Mouse (Mus musculus): ENCODE measurements around the gene Gm42421. TPM values are rescaled to one million over a fixed set of nuclear protein-coding genes. Genes with fewer than 3 reads are reported as not detected.

Gene Gm42421
- polyA plus RNA-seq, 1 experiment from 2014 or later: 1.3 TPM

GRCm38 (mm10) chr5:143957101-143957500 is 29.1 kb downstream of the Gm42421 start:
- Histone ChIP-seq H3K9ac (ENCODE audit: low read length) (no peak overlapping the region), H3K4me3 (ENCODE audit: low read depth, low read length) (no peak overlapping the region), H3K4me1 (ENCODE audit: control insufficient read depth, insufficient read depth, low read length) (no peaks in the 10 kb centered on the region), H3K36me3 (ENCODE audit: control insufficient read depth, insufficient read depth, low read length) (no peaks in the 10 kb centered on the region), H3K9me3 (replicated peaks; ENCODE audit: control insufficient read depth, low read length) (no peaks in the 10 kb centered on the region), H3K4me2 (ENCODE audit: low read length) (no peak overlapping the region), H3K27me3 (replicated peaks; ENCODE audit: control insufficient read depth, insufficient read depth, low read length) (no peaks in the 10 kb centered on the region), H3K27ac (ENCODE audit: low read depth, low read length) (no peak overlapping the region)
- ATAC-seq: no peak
- no peak for DNase-seq (ENCODE audit: low spot score)
- 91% methylated on average over 6 of the region's 6 CpGs for WGBS

GRCm38 (mm10) chr5:143959551-143959950 is 31.6 kb downstream of the Gm42421 start:
- no peak overlapping the region for H3K4me2 ChIP-seq (ENCODE audit: low read length)
- WGBS: 95% methylated on average over 11 of the region's 11 CpGs
- H3K27me3 ChIP-seq (replicated peaks; ENCODE audit: control insufficient read depth, insufficient read depth, low read length): no peaks in the 10 kb centered on the region
- H3K9ac ChIP-seq (ENCODE audit: low read length): no peak overlapping the region
- no peak overlapping the region for H3K4me3 ChIP-seq (ENCODE audit: low read depth, low read length)
- ATAC-seq (no peak), DNase-seq (ENCODE audit: low spot score) (no peak)
- H3K36me3 ChIP-seq (ENCODE audit: control insufficient read depth, insufficient read depth, low read length): no peaks in the 10 kb centered on the region
- H3K27ac ChIP-seq (ENCODE audit: low read depth, low read length): no peak overlapping the region
- H3K4me1 ChIP-seq (ENCODE audit: control insufficient read depth, insufficient read depth, low read length): no peaks in the 10 kb centered on the region
- no peaks in the 10 kb centered on the region for H3K9me3 ChIP-seq (replicated peaks; ENCODE audit: control insufficient read depth, low read length)

- 87% methylated on average over 8 of the region's 8 CpGs for WGBS
- no peak for ATAC-seq
- no peak overlapping the region for H3K27ac ChIP-seq (ENCODE audit: low read depth, low read length)
Measured at GRCm38 (mm10) chr5:143961176-143961575, 33.2 kb downstream of the Gm42421 start.

GRCm38 (mm10) chr5:143965586-143966345 is 37.8 kb downstream of the Gm42421 start:
- Histone ChIP-seq H3K27me3 (replicated peaks; ENCODE audit: control insufficient read depth, insufficient read depth, low read length) (no peaks in the 10 kb centered on the region), H3K9me3 (replicated peaks; ENCODE audit: control insufficient read depth, low read length) (no peaks in the 10 kb centered on the region), H3K4me2 (ENCODE audit: low read length) (no peak overlapping the region), H3K4me3 (ENCODE audit: low read depth, low read length) (no peak overlapping the region), H3K9ac (ENCODE audit: low read length) (no peak overlapping the region), H3K36me3 (ENCODE audit: control insufficient read depth, insufficient read depth, low read length) (no peaks in the 10 kb centered on the region), H3K27ac (ENCODE audit: low read depth, low read length) (no peak overlapping the region), H3K4me1 (ENCODE audit: control insufficient read depth, insufficient read depth, low read length) (no peaks in the 10 kb centered on the region)
- WGBS: 92% methylated on average over 12 of the region's 12 CpGs
- DNase-seq (ENCODE audit: low spot score) (no peak), ATAC-seq (no peak)

More at GRCm38 (mm10) chr5:143961176-143961575, 33.2 kb downstream of the Gm42421 start:
- no peaks in the 10 kb centered on the region for H3K9me3 ChIP-seq (replicated peaks; ENCODE audit: control insufficient read depth, low read length)
- H3K4me2 ChIP-seq (ENCODE audit: low read length): no peak overlapping the region
- H3K27me3 ChIP-seq (replicated peaks; ENCODE audit: control insufficient read depth, insufficient read depth, low read length): no peaks in the 10 kb centered on the region
- no peaks in the 10 kb centered on the region for H3K4me1 ChIP-seq (ENCODE audit: control insufficient read depth, insufficient read depth, low read length)
- no peak for DNase-seq (ENCODE audit: low spot score)
- H3K4me3 ChIP-seq (ENCODE audit: low read depth, low read length): no peak overlapping the region
- H3K9ac ChIP-seq (ENCODE audit: low read length): no peak overlapping the region
- no peaks in the 10 kb centered on the region for H3K36me3 ChIP-seq (ENCODE audit: control insufficient read depth, insufficient read depth, low read length)

GRCm38 (mm10) chr5:143966671-143967070 is 38.7 kb downstream of the Gm42421 start:
- Histone ChIP-seq H3K4me3 (ENCODE audit: low read depth, low read length) (no peak overlapping the region), H3K4me1 (ENCODE audit: control insufficient read depth, insufficient read depth, low read length) (no peaks in the 10 kb centered on the region), H3K27me3 (replicated peaks; ENCODE audit: control insufficient read depth, insufficient read depth, low read length) (no peaks in the 10 kb centered on the region), H3K36me3 (ENCODE audit: control insufficient read depth, insufficient read depth, low read length) (no peaks in the 10 kb centered on the region), H3K9me3 (replicated peaks; ENCODE audit: control insufficient read depth, low read length) (no peaks in the 10 kb centered on the region), H3K4me2 (ENCODE audit: low read length) (no peak overlapping the region), H3K9ac (ENCODE audit: low read length) (no peak overlapping the region), H3K27ac (ENCODE audit: low read depth, low read length) (no peak overlapping the region)
- DNase-seq (ENCODE audit: low spot score) (no peak), ATAC-seq (no peak)
- 93% methylated on average over 12 of the region's 12 CpGs for WGBS

GRCm38 (mm10) chr5:143972628-143973027 is 44.7 kb downstream of the Gm42421 start:
- H3K9me3 ChIP-seq (replicated peaks; ENCODE audit: control insufficient read depth, low read length): no peaks in the 10 kb centered on the region
- H3K9ac ChIP-seq (ENCODE audit: low read length): no peak overlapping the region
- H3K4me2 ChIP-seq (ENCODE audit: low read length): no peak overlapping the region
- H3K36me3 ChIP-seq (ENCODE audit: control insufficient read depth, insufficient read depth, low read length): no peaks in the 10 kb centered on the region
- ATAC-seq (no peak), DNase-seq (ENCODE audit: low spot score) (no peak)
- H3K27me3 ChIP-seq (replicated peaks; ENCODE audit: control insufficient read depth, insufficient read depth, low read length): no peaks in the 10 kb centered on the region
- no peaks in the 10 kb centered on the region for H3K4me1 ChIP-seq (ENCODE audit: control insufficient read depth, insufficient read depth, low read length)
- whole genome bisulfite sequencing: 85% methylated on average over 3 of the region's 3 CpGs
- no peak overlapping the region for H3K27ac ChIP-seq (ENCODE audit: low read depth, low read length)
- H3K4me3 ChIP-seq (ENCODE audit: low read depth, low read length): no peak overlapping the region

- H3K4me1 ChIP-seq (ENCODE audit: control insufficient read depth, insufficient read depth, low read length): no peaks in the 10 kb centered on the region
- no peak overlapping the region for H3K27ac ChIP-seq (ENCODE audit: low read depth, low read length)
- no peaks in the 10 kb centered on the region for H3K9me3 ChIP-seq (replicated peaks; ENCODE audit: control insufficient read depth, low read length)
- DNase-seq (ENCODE audit: low spot score): peak; percentile 67
- ATAC-seq: peak; percentile 60; the same call in 1 of the 2 replicates
- H3K36me3 ChIP-seq (ENCODE audit: control insufficient read depth, insufficient read depth, low read length): no peaks in the 10 kb centered on the region
- H3K4me2 ChIP-seq (ENCODE audit: low read length): no peak overlapping the region
- no peak overlapping the region for H3K4me3 ChIP-seq (ENCODE audit: low read depth, low read length)
- 51% methylated on average over 4 of the region's 4 CpGs for WGBS
- no peaks in the 10 kb centered on the region for H3K27me3 ChIP-seq (replicated peaks; ENCODE audit: control insufficient read depth, insufficient read depth, low read length)
- H3K9ac ChIP-seq (ENCODE audit: low read length): no peak overlapping the region
Measured at GRCm38 (mm10) chr5:143974931-143975630, 47.1 kb downstream of the Gm42421 start.

- no peak overlapping the region for H3K9ac ChIP-seq (ENCODE audit: low read length)
- 49% methylated on average over 2 of the region's 2 CpGs for WGBS
- ATAC-seq: 0 out of 2 replicates have a peak, but pooled peaks have one; percentile 10
Measured at GRCm38 (mm10) chr5:143975631-143975933, 47.6 kb downstream of the Gm42421 start.

GRCm38 (mm10) chr5:143976232-143976631 is 48.3 kb downstream of the Gm42421 start:
- H3K9ac ChIP-seq (ENCODE audit: low read length): no peak overlapping the region
- WGBS: 88% methylated on average over 11 of the region's 11 CpGs

More at GRCm38 (mm10) chr5:143975631-143975933, 47.6 kb downstream of the Gm42421 start:
- H3K9me3 ChIP-seq (replicated peaks; ENCODE audit: control insufficient read depth, low read length): no peaks in the 10 kb centered on the region
- H3K4me3 ChIP-seq (ENCODE audit: low read depth, low read length): no peak overlapping the region
- H3K36me3 ChIP-seq (ENCODE audit: control insufficient read depth, insufficient read depth, low read length): no peaks in the 10 kb centered on the region
- H3K4me1 ChIP-seq (ENCODE audit: control insufficient read depth, insufficient read depth, low read length): no peaks in the 10 kb centered on the region
- no peaks in the 10 kb centered on the region for H3K27me3 ChIP-seq (replicated peaks; ENCODE audit: control insufficient read depth, insufficient read depth, low read length)
- no peak for DNase-seq (ENCODE audit: low spot score)
- H3K27ac ChIP-seq (ENCODE audit: low read depth, low read length): no peak overlapping the region
- no peak overlapping the region for H3K4me2 ChIP-seq (ENCODE audit: low read length)

More at GRCm38 (mm10) chr5:143976232-143976631, 48.3 kb downstream of the Gm42421 start:
- ATAC-seq: no peak
- no peaks in the 10 kb centered on the region for H3K9me3 ChIP-seq (replicated peaks; ENCODE audit: control insufficient read depth, low read length)
- H3K4me2 ChIP-seq (ENCODE audit: low read length): no peak overlapping the region
- no peaks in the 10 kb centered on the region for H3K4me1 ChIP-seq (ENCODE audit: control insufficient read depth, insufficient read depth, low read length)
- H3K36me3 ChIP-seq (ENCODE audit: control insufficient read depth, insufficient read depth, low read length): no peaks in the 10 kb centered on the region
- DNase-seq (ENCODE audit: low spot score): no peak
- H3K27ac ChIP-seq (ENCODE audit: low read depth, low read length): no peak overlapping the region
- H3K4me3 ChIP-seq (ENCODE audit: low read depth, low read length): no peak overlapping the region
- no peaks in the 10 kb centered on the region for H3K27me3 ChIP-seq (replicated peaks; ENCODE audit: control insufficient read depth, insufficient read depth, low read length)
